Mouse (Mus musculus): ENCODE results near the gene Trpc1. TPM values are rescaled to one million over a fixed set of nuclear protein-coding genes. Genes with fewer than 3 reads are reported as not detected.

The Trpc1 gene
- polyA plus RNA-seq, 1 experiment from 2014 or later: 4.8 TPM

- H3K4me3 ChIP-seq (replicated peaks): peak overlapping the region; percentile 95
- peaks cover 9% of the 10 kb centered on the region; the same call in 1 of the 2 replicates for H3K27me3 ChIP-seq
- H3K36me3 ChIP-seq (replicated peaks): no peaks in the 10 kb centered on the region
- no peaks in the 10 kb centered on the region for H3K9me3 ChIP-seq
- 2% methylated on average over 23 of the region's 34 CpGs for WGBS
- H3K27ac ChIP-seq: no peak overlapping the region
- H3K4me2 ChIP-seq: peak overlapping the region; percentile 64
- peaks cover 4% of the 10 kb centered on the region; the same call in 1 of the 2 replicates for H3K4me1 ChIP-seq
- peak; percentile 74 for ATAC-seq (ENCODE audit: low FRiP score)
- peak overlapping the region; percentile 87 for H3K9ac ChIP-seq
Measured at GRCm38 (mm10) chr9:95749461-95749928, 680 bp downstream of the Trpc1 start.

DNA sequence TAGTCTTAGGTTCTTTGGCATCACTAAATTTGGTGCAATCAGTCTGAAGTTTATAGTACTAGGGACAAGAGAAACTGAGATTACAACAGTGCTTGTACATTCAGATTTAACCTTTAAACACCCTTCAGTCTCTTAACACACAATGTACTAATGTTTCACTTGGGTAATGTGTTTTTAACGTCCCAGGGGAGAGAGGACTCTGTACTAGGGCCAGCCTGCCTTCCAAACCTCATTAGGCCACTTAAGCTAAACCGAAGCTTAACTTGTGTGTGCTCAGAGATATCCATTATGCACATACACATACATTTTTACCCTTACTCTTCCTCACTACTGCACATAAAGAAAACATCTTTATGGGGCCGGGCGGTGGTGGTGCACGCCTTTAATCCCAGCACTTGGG, 2.9 kb downstream of the Trpc1 start:
- ATAC-seq (ENCODE audit: low FRiP score): no peak
- WGBS: 87% methylated on average over 5 of the region's 5 CpGs

DNA sequence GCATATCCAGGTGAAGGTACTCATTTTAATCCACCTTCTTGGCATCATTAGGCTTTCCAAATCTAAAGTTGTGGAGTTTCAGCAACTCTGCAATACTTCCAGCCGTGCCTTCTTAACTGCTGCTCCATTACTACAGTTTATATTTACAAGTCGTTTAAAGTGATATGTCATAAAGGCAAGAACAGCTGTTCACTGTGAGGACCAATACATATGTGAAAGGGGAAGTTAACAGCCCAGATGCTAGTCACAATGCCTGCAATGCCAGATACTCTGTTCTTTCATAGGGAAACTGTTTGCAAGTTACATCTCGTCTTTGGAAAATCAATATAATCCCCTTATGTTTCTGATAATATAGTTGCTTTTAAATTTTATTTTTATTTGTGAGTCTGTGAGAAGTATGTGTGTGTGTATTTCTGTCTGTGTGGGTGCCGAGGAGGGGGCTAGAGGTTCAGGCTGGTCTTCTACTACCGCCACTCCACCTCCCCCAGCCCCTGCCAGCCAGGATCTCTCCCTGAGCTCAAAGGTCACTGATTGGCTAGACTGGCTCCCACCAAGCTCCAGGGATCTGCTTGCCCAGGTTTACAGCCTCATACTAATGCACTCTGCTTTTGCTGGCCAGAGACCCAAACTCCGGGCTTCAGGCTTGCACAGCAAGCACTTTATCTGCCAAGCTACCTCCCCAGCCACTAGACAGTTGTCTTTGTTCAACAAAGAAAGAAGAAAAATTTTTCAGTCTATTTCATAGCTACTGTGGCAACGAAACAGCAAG, 5.1 kb downstream of the Trpc1 start:
- ATAC-seq (ENCODE audit: low FRiP score): no peak
- H3K4me3 ChIP-seq (replicated peaks): no peak overlapping the region
- WGBS: 77% methylated on average over 7 of the region's 7 CpGs
- H3K4me2 ChIP-seq: no peak overlapping the region
- peaks cover 4% of the 10 kb centered on the region; the same call in 1 of the 2 replicates for H3K4me1 ChIP-seq
- H3K27me3 ChIP-seq: no peaks in the 10 kb centered on the region; the same call in 1 of the 2 replicates
- H3K9ac ChIP-seq: no peak overlapping the region
- H3K9me3 ChIP-seq: no peaks in the 10 kb centered on the region
- no peaks in the 10 kb centered on the region for H3K36me3 ChIP-seq (replicated peaks)
- no peak overlapping the region for H3K27ac ChIP-seq

More for the DNA sequence above, 2.9 kb downstream of the Trpc1 start:
- H3K27me3 ChIP-seq: peaks cover 9% of the 10 kb centered on the region; the same call in 1 of the 2 replicates
- H3K36me3 ChIP-seq (replicated peaks): no peaks in the 10 kb centered on the region
- no peak overlapping the region for H3K9ac ChIP-seq
- no peak overlapping the region for H3K4me2 ChIP-seq
- H3K4me1 ChIP-seq: peaks cover 4% of the 10 kb centered on the region; the same call in 1 of the 2 replicates
- H3K9me3 ChIP-seq: no peaks in the 10 kb centered on the region
- no peak overlapping the region for H3K4me3 ChIP-seq (replicated peaks)
- no peak overlapping the region for H3K27ac ChIP-seq

- Histone ChIP-seq H3K36me3 (replicated peaks) (peaks cover 3% of the 10 kb centered on the region), H3K4me3 (replicated peaks) (no peak overlapping the region), H3K9ac (no peak overlapping the region), H3K27me3 (no peaks in the 10 kb centered on the region), H3K4me1 (no peaks in the 10 kb centered on the region), H3K9me3 (no peaks in the 10 kb centered on the region), H3K27ac (no peak overlapping the region), H3K4me2 (no peak overlapping the region)
- no peak for ATAC-seq (ENCODE audit: low FRiP score)
Measured at GRCm38 (mm10) chr9:95736238-95736637, 13.9 kb downstream of the Trpc1 start.

- no peaks in the 10 kb centered on the region for H3K27me3 ChIP-seq
- H3K4me1 ChIP-seq: no peaks in the 10 kb centered on the region
- no peak overlapping the region for H3K4me2 ChIP-seq
- 26% methylated on average over 8 of the region's 8 CpGs for WGBS
- no peak for ATAC-seq (ENCODE audit: low FRiP score)
- peaks cover 4% of the 10 kb centered on the region; the same call in 1 of the 2 replicates for H3K36me3 ChIP-seq (replicated peaks)
- H3K27ac ChIP-seq: no peak overlapping the region
- no peaks in the 10 kb centered on the region for H3K9me3 ChIP-seq
- no peak overlapping the region for H3K9ac ChIP-seq
- no peak overlapping the region for H3K4me3 ChIP-seq (replicated peaks)
Measured at GRCm38 (mm10) chr9:95712574-95712973, 37.6 kb downstream of the Trpc1 start.

GRCm38 (mm10) chr9:95708943-95709342, 41.2 kb downstream of the Trpc1 start:
- Histone ChIP-seq H3K9ac (no peak overlapping the region), H3K36me3 (replicated peaks) (peaks cover 4% of the 10 kb centered on the region; the same call in 1 of the 2 replicates), H3K4me2 (no peak overlapping the region), H3K4me3 (replicated peaks) (no peak overlapping the region), H3K9me3 (no peaks in the 10 kb centered on the region), H3K4me1 (no peaks in the 10 kb centered on the region), H3K27ac (no peak overlapping the region), H3K27me3 (no peaks in the 10 kb centered on the region)
- no peak for ATAC-seq (ENCODE audit: low FRiP score)

- H3K4me2 ChIP-seq: no peak overlapping the region
- 89% methylated on average over 5 of the region's 5 CpGs for WGBS
Measured at GRCm38 (mm10) chr9:95705371-95705770, 44.8 kb downstream of the Trpc1 start.

GRCm38 (mm10) chr9:95704078-95704477, 46.1 kb downstream of the Trpc1 start:
- no peaks in the 10 kb centered on the region for H3K9me3 ChIP-seq
- no peak overlapping the region for H3K9ac ChIP-seq
- no peak overlapping the region for H3K27ac ChIP-seq
- no peak for ATAC-seq (ENCODE audit: low FRiP score)
- WGBS: 87% methylated on average over 3 of the region's 3 CpGs
- H3K4me3 ChIP-seq (replicated peaks): no peak overlapping the region
- no peaks in the 10 kb centered on the region for H3K4me1 ChIP-seq
- H3K4me2 ChIP-seq: no peak overlapping the region
- H3K27me3 ChIP-seq: no peaks in the 10 kb centered on the region
- peaks cover 2% of the 10 kb centered on the region; the same call in 1 of the 2 replicates for H3K36me3 ChIP-seq (replicated peaks)

More at GRCm38 (mm10) chr9:95705371-95705770, 44.8 kb downstream of the Trpc1 start:
- Histone ChIP-seq H3K27me3 (no peaks in the 10 kb centered on the region), H3K9me3 (no peaks in the 10 kb centered on the region), H3K36me3 (replicated peaks) (peaks cover 4% of the 10 kb centered on the region; the same call in 1 of the 2 replicates), H3K27ac (no peak overlapping the region), H3K4me1 (no peaks in the 10 kb centered on the region), H3K4me3 (replicated peaks) (no peak overlapping the region), H3K9ac (no peak overlapping the region)
- ATAC-seq (ENCODE audit: low FRiP score): no peak

DNA sequence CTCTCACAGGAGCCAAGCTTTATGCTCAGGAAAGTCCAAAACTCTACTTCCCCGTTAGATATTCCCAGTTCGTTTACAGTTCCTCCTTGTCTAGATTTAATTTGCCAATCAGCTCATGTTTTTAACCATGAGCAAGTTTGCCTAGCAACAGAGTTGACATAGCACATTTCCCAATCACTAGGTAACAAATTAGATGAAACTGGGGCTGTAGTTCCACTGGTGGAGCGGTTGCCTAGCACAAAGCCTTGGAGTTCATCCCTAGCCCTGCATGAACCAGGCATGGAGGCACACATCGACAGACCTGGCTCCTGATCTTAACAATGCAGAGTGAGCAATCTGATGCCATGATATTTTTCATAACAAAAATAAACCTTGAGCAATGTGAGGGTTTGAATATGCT, 50.9 kb downstream of the Trpc1 start:
- Histone ChIP-seq H3K4me1 (no peaks in the 10 kb centered on the region), H3K9ac (no peak overlapping the region), H3K4me2 (no peak overlapping the region), H3K4me3 (replicated peaks) (no peak overlapping the region), H3K9me3 (no peaks in the 10 kb centered on the region), H3K36me3 (replicated peaks) (no peaks in the 10 kb centered on the region), H3K27ac (no peak overlapping the region), H3K27me3 (no peaks in the 10 kb centered on the region)
- no peak for ATAC-seq (ENCODE audit: low FRiP score)
- WGBS: 80% methylated on average over 4 of the region's 4 CpGs

GRCm38 (mm10) chr9:95697808-95698207, 52.4 kb downstream of the Trpc1 start:
- no peak for ATAC-seq (ENCODE audit: low FRiP score)
- Histone ChIP-seq H3K36me3 (replicated peaks) (no peaks in the 10 kb centered on the region), H3K4me2 (no peak overlapping the region), H3K27me3 (no peaks in the 10 kb centered on the region), H3K9me3 (no peaks in the 10 kb centered on the region), H3K9ac (no peak overlapping the region), H3K4me1 (no peaks in the 10 kb centered on the region), H3K4me3 (replicated peaks) (no peak overlapping the region), H3K27ac (no peak overlapping the region)
- WGBS: 57% methylated on average over 2 of the region's 2 CpGs

DNA sequence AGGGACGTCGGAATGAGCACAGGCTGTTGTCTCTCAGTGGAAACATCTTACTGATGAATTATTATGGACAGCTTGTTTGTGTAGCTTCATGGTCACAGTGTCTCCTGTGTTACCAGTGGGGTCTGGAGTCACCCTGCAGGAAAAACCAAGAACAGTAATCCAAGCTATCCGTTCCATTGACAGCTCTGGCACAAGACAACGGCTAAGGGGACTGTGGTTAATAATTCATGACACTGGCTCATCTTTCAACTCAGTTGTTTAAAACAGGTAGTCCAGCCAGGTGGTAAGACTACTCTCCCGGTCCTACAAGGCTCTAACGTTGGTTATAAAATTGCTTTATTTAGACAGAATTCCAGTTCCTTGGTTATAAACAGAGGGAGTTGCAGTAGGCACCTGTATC, 53.6 kb downstream of the Trpc1 start:
- Histone ChIP-seq H3K4me3 (replicated peaks) (no peak overlapping the region), H3K9ac (no peak overlapping the region), H3K27ac (no peak overlapping the region), H3K36me3 (replicated peaks) (no peaks in the 10 kb centered on the region), H3K9me3 (no peaks in the 10 kb centered on the region), H3K27me3 (no peaks in the 10 kb centered on the region), H3K4me1 (no peaks in the 10 kb centered on the region), H3K4me2 (no peak overlapping the region)
- 89% methylated on average over 6 of the region's 6 CpGs for WGBS
- ATAC-seq (ENCODE audit: low FRiP score): no peak

DNA sequence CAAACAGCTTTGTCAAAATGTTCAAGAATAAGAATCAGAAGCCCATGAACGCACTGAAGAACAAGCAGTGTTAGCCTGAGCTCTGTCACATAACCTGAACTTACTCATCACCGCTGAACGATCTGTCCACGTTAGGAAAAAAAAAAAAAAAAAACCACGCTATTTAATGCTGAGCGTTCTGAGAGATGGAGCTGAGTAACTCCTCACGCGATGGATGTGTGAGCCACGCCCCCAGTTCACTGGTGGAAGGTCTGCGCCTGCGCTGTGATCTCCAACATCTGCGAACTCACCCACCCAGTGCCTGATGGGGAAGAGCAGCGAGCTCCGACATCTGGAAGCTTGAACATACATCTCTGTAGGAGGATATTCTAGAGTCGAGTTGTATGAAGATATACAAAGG, 55.2 kb downstream of the Trpc1 start:
- Histone ChIP-seq H3K27me3 (no peaks in the 10 kb centered on the region), H3K4me2 (no peak overlapping the region), H3K4me1 (no peaks in the 10 kb centered on the region), H3K9ac (no peak overlapping the region), H3K36me3 (replicated peaks) (no peaks in the 10 kb centered on the region), H3K27ac (no peak overlapping the region), H3K9me3 (no peaks in the 10 kb centered on the region), H3K4me3 (replicated peaks) (no peak overlapping the region)
- ATAC-seq (ENCODE audit: low FRiP score): no peak
- WGBS: 91% methylated on average over 15 of the region's 15 CpGs

DNA sequence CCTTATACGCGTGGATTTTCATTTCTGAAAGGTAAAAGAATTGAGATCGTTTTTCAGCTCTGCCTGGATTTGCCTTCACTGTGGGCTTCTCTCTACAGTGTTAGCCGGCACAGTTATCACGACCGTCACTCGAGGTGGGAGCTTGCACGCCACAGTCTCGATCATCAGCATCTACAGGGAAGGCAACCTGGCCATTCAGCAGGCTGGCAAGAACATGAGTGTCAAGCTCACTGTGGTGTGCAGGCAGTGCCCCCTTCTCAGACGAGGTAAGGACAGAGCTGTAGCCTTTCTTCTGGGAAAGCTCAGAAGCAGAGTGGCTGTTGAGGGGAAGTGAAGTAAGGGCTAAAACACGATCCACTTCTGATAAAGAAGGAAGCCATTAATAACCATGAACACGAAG, 55.6 kb downstream of the Trpc1 start:
- H3K27me3 ChIP-seq: no peaks in the 10 kb centered on the region
- 89% methylated on average over 12 of the region's 12 CpGs for WGBS
- H3K27ac ChIP-seq: no peak overlapping the region
- no peaks in the 10 kb centered on the region for H3K9me3 ChIP-seq
- no peak overlapping the region for H3K4me3 ChIP-seq (replicated peaks)
- no peak for ATAC-seq (ENCODE audit: low FRiP score)
- H3K4me2 ChIP-seq: no peak overlapping the region
- no peaks in the 10 kb centered on the region for H3K4me1 ChIP-seq
- no peak overlapping the region for H3K9ac ChIP-seq
- no peaks in the 10 kb centered on the region for H3K36me3 ChIP-seq (replicated peaks)

Measured in forebrain, embryonic 12.5 days (tissue).